Mouse (Mus musculus) kidney, embryonic 16.5 days (tissue): ENCODE data around the gene Hoxd9. TPM values are rescaled to one million over a fixed set of nuclear protein-coding genes. Genes with fewer than 3 reads are reported as not detected.
A peak's percentile ranks its signal among the peaks of the same experiment; 100 is the strongest.

ENCODE experiments used
- ATAC-seq: fragments of 200-750 bp; cut with Nextera tagmentation; 2 replicates; pipeline ENCODE4 v1.8.0; 2017; ENCODE audit warnings: moderate TSS enrichment; ENCODE audit not compliant: low FRiP score, low TSS enrichment
- H3K27ac ChIP-seq: fragments of 300-500 bp; sonication (generic); 2 replicates; pipeline ENCODE4 v1.5.1; 2014; ENCODE audit warnings: low read length
- H3K27me3 ChIP-seq: fragments of 300-500 bp; sonication (generic); 2 replicates; pipeline ENCODE4 v1.6.1; 2014; ENCODE audit warnings: low read length, control low read depth, mixed read lengths; ENCODE audit not compliant: insufficient read depth
- H3K36me3 ChIP-seq: fragments of 300-500 bp; sonication (generic); 2 replicates; pipeline ENCODE4 v1.6.1; 2014; ENCODE audit warnings: low read length, control low read depth, mixed read lengths; ENCODE audit not compliant: insufficient read depth
- H3K4me1 ChIP-seq: fragments of 300-500 bp; sonication (generic); 2 replicates; pipeline ENCODE4 v1.6.1; 2014; ENCODE audit warnings: low read length, control low read depth, mixed read lengths; ENCODE audit not compliant: insufficient read depth
- H3K4me2 ChIP-seq: fragments of 300-500 bp; sonication (generic); replicated peaks from 2 replicates; pipeline ENCODE4 v1.6.1; 2014; ENCODE audit warnings: low read depth, low read length
- H3K4me3 ChIP-seq: fragments of 300-500 bp; sonication (generic); 2 replicates; pipeline ENCODE4 v1.5.1; 2014; ENCODE audit warnings: mild to moderate bottlenecking, low read length
- H3K9ac ChIP-seq: fragments of 300-500 bp; sonication (generic); replicated peaks from 2 replicates; pipeline ENCODE4 v1.6.1; 2014; ENCODE audit warnings: low read length
- H3K9me3 ChIP-seq: fragments of 300-500 bp; sonication (generic); 2 replicates; pipeline ENCODE4 v1.6.1; 2016; ENCODE audit warnings: low read length, control low read depth
- WGBS: fragments of 180-500 bp; shearing (Covaris S2); extraction: QIAGEN DNeasy Blood & Tissue Kit; methylation state at CpG from one replicate; pipeline ENCODE4 v1.1.7; 2014; 5-methylcytosine and 5-hydroxymethylcytosine counted together
- polyA plus RNA-seq: library from polyadenylated mRNA; unstranded; fragments of >200 nt; fragmentation: Nextera tagmentation; extraction: Ambion mirVana; gene quantifications from 2 replicates; pipeline ENCODE4 v1.2.1, GENCODE M21; 2015

Hoxd9 gene
- polyA plus RNA-seq, 1 experiment from 2014 or later: 38.4 TPM

DNA sequence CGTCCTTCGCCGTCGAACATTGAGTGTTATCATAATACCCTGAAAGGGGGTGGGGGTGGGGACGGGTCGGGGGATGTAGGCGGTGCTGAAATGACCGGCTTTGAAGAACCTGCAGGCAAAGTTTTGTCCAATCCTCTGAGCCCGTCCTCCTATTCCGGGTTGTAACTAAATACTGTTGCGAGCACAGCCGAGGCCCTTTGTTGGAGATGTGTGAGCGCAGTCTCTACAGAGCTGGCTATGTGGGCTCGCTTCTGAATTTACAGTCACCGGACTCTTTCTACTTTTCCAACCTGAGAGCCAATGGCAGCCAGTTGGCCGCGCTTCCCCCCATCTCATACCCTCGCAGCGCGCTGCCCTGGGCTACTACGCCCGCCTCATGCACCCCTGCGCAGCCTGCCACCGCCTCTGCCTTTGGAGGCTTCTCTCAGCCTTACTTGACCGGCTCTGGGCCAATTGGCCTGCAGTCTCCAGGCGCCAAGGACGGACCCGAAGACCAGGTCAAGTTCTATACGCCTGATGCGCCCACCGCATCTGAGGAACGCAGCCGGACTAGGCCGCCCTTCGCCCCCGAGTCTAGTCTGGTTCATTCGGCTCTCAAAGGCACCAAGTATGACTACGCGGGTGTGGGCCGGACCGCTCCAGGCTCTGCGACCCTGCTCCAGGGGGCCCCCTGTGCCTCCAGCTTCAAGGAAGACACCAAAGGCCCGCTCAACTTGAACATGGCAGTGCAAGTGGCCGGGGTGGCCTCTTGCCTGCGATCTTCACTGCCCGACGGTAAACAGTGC, 22.5 kb upstream of the Hoxd9 start, which contains the start of gene Hoxd12:
Gene Hoxd12 (plus strand): TSS at position 133 of the 785 bp plus-strand sequence.
- peak within 1 kb of the TSS; percentile 58 for H3K9ac ChIP-seq
- peak within 1 kb of the TSS; percentile 61 for H3K27ac ChIP-seq
- WGBS: 6% methylated on average over 47 of the region's 47 CpGs
- peak within 1 kb of the TSS; percentile 28 for H3K4me3 ChIP-seq
- H3K36me3 ChIP-seq: no peaks in the 10 kb centered on the region
- H3K9me3 ChIP-seq: no peaks in the 10 kb centered on the region
- ATAC-seq: 0 out of 2 replicates have a peak, but pooled peaks have one; percentile 24
- H3K4me1 ChIP-seq: peaks cover 56% of the 10 kb centered on the region
- peaks cover 64% of the 10 kb centered on the region for H3K27me3 ChIP-seq
- peak within 1 kb of the TSS; percentile 51 for H3K4me2 ChIP-seq

DNA sequence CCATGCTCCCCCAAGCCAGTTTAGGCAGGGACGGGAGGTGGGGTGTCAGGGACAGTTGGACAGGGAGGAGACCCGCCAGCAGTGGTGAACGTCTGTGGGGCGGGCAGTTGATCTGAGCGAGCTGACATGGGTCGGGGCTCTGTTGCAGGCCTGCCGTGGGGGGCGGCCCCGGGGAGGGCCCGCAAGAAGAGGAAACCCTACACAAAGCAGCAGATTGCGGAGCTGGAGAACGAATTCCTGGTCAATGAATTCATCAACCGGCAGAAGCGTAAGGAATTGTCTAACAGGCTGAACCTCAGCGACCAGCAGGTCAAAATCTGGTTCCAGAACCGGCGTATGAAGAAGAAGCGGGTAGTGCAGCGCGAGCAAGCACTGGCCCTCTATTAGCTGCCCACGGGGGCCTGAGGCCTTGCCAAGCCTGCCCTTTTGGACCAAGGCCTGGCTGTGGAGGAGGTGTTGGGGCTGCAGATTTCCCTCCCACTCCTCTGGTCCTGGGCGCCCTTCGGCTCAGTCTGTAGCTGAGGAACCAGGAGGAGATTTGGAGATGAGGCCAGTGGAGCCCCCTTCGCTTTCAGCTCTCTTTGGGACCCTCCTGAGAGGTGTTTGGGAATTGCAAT, 21.8 kb upstream of the Hoxd9 start:
- WGBS: 24% methylated on average over 24 of the region's 24 CpGs
- H3K9ac ChIP-seq: peak overlapping the region; percentile 58
- H3K27me3 ChIP-seq: peaks cover 66% of the 10 kb centered on the region
- H3K27ac ChIP-seq: peak overlapping the region; percentile 61
- peak overlapping the region; percentile 28 for H3K4me3 ChIP-seq
- H3K36me3 ChIP-seq: no peaks in the 10 kb centered on the region
- H3K4me1 ChIP-seq: peaks cover 56% of the 10 kb centered on the region
- ATAC-seq: 0 out of 2 replicates have a peak, but pooled peaks have one; percentile 0
- no peaks in the 10 kb centered on the region for H3K9me3 ChIP-seq
- H3K4me2 ChIP-seq: peak overlapping the region; percentile 51

DNA sequence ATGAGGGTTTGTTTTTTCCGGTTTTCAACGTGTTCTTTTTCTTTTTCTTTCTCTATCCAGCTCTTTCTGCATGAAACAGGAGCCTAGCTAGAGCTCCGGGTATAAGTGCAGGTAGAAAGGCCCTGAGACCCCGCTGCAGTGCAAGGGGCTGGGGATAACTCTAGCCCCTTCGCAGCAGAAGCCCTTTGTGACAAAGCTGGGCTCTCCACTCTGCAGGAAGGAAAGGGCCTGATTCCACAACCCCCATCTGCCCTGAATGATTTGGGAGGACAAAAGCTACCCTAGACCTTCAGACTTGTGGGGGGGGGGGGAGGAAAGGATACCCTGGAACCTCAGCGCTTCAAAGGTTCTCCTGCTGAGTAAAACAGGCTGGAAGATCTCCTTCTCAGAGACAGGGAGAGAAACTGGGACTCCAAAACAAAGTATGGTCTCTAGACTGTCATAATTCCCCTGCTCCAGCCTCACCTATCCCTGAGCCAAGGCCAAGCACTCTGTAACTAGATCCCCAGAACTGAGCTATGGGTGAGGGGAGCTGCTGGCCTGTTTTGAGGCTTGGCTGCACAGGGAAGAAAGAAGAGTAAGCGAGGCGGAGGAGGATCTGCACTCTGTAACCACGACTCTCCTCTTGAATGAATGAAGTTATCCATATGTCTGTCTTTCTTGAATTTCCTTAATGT, 21.0 kb upstream of the Hoxd9 start:
- H3K9me3 ChIP-seq: no peaks in the 10 kb centered on the region
- H3K27ac ChIP-seq: peak overlapping the region; percentile 63
- WGBS: 29% methylated on average over 9 of the region's 9 CpGs
- H3K4me1 ChIP-seq: peaks cover 56% of the 10 kb centered on the region
- peak overlapping the region; percentile 52; the same call in 1 of the 2 replicates for H3K9ac ChIP-seq
- ATAC-seq: peak; percentile 35
- H3K4me2 ChIP-seq: peak overlapping the region; percentile 51
- no peaks in the 10 kb centered on the region for H3K36me3 ChIP-seq
- peak overlapping the region; percentile 28; the same call in 1 of the 2 replicates for H3K4me3 ChIP-seq
- peaks cover 60% of the 10 kb centered on the region for H3K27me3 ChIP-seq

DNA sequence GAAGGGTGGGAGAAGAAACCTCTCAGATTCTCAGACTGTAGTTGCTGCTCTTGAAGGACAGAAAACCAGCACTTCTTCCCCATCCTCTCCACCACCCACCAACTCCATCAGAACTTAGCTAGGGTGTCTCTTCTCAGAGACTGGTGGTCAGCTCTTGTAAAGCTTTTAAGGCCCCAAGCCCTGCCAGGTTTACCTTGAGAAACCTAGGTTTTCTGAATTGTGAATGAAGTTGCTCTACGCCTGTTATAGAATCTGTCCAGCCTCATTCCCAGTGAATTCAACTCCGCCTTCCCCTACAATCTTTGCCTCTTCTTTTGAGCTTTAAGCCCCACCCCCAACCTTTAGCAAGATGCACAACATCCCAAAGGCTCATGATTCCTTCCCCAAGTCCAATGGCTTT, 20.4 kb upstream of the Hoxd9 start:
- peak overlapping the region; percentile 63 for H3K27ac ChIP-seq
- 38% methylated on average over 2 of the region's 2 CpGs for WGBS
- ATAC-seq: no peak
- H3K4me3 ChIP-seq: no peak overlapping the region
- H3K9ac ChIP-seq: no peak overlapping the region
- H3K36me3 ChIP-seq: no peaks in the 10 kb centered on the region
- H3K4me2 ChIP-seq: peak overlapping the region; percentile 11
- H3K9me3 ChIP-seq: no peaks in the 10 kb centered on the region
- peaks cover 56% of the 10 kb centered on the region for H3K4me1 ChIP-seq
- H3K27me3 ChIP-seq: peaks cover 54% of the 10 kb centered on the region

DNA sequence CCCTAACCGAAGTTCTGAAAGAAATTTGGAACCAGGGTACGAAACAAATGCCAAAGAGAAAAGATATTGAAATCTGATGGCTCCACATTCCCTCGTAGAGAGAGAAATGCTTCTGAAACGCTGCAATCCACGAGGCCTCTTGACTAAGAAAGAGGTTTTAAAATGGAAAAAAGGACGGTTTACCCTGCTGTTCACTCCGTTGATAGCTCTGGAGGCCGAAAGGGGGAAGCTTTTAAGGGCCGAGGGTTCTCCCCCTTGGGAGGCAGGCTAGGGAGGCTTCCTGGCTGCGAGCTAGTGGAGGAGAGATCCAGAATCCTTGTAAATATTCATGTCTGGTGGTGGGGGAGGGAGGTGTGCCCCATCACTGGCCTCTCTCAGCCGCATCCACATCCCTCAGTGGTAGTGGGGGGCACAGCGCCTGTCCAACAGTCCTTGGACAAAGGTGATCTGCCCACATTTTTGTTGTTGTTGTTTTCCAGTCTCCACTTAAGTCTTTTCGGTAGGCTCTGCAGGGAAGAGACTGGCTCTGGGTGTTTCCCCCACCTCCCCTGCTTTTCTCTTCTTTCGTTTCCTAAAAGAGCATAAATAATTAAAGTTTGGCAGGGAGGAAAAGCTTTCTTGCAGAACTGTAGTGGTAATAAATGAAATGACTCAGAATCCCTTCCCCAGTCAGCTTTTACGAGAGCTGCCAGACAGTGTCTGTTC, 18.5 kb upstream of the Hoxd9 start, which contains the start of gene Hoxd11:
Gene Hoxd11 (plus strand): TSS at position 667 of the 705 bp plus-strand sequence.
- Histone ChIP-seq H3K4me1 (peaks cover 40% of the 10 kb centered on the region), H3K27me3 (peaks cover 35% of the 10 kb centered on the region), H3K27ac (peak within 1 kb of the TSS; percentile 92), H3K36me3 (no peaks in the 10 kb centered on the region), H3K4me2 (peak within 1 kb of the TSS; percentile 61), H3K9me3 (no peaks in the 10 kb centered on the region), H3K4me3 (peak within 1 kb of the TSS; percentile 63), H3K9ac (peak within 1 kb of the TSS; percentile 89)
- 3% methylated on average over 15 of the region's 15 CpGs for WGBS
- no peak for ATAC-seq

DNA sequence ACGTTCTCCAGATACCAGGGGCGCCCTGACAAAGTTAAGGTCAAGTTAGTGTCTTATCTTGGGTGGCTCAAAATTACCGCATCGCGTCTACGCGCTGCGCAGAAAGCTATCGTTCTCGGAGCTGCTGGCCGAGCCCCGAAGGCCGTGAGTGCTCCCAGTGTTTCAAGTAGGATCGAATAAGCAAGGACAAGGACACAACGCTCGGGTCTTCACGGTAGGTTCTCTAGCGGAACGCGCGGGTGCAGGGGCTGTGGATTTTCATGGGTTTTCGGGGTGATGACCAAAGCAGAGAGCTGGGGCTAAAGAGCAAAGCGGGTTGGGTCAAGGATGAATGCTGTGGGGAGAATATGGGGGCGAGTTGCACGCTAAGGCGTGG, 17.9 kb upstream of the Hoxd9 start:
- Histone ChIP-seq H3K9ac (peak overlapping the region; percentile 89), H3K27ac (peak overlapping the region; percentile 92), H3K4me3 (peak overlapping the region; percentile 63), H3K36me3 (no peaks in the 10 kb centered on the region), H3K27me3 (peaks cover 31% of the 10 kb centered on the region), H3K9me3 (no peaks in the 10 kb centered on the region), H3K4me1 (peaks cover 40% of the 10 kb centered on the region), H3K4me2 (peak overlapping the region; percentile 61)
- ATAC-seq: no peak; the same call in 1 of the 2 replicates
- under 1% methylated on average over 26 of the region's 26 CpGs for WGBS

DNA sequence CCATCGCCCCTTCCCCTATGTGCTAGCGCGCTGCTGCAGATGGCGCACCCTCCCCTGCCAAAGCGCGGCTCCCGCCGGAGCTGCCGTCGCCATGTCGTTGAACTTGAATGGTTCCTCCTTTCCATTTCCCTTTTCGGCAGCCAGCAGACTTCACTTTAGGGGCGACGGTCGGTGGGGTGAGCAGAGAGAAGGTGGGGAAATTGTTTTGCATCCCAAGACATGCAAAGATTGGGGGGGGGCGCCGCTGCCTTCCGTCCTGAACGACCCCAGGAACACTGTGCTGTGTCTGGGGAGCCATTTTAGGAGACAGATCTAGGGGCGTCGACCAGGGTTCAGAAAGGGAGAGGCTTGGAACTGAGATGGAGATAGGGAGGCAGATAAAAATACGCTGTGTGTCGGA, 17.5 kb upstream of the Hoxd9 start:
- Histone ChIP-seq H3K4me2 (peak overlapping the region; percentile 61), H3K9ac (peak overlapping the region; percentile 89), H3K9me3 (no peaks in the 10 kb centered on the region), H3K36me3 (no peaks in the 10 kb centered on the region), H3K4me1 (peaks cover 40% of the 10 kb centered on the region), H3K4me3 (peak overlapping the region; percentile 63), H3K27me3 (peaks cover 27% of the 10 kb centered on the region), H3K27ac (peak overlapping the region; percentile 92)
- WGBS: under 1% methylated on average over 23 of the region's 23 CpGs
- no peak for ATAC-seq

DNA sequence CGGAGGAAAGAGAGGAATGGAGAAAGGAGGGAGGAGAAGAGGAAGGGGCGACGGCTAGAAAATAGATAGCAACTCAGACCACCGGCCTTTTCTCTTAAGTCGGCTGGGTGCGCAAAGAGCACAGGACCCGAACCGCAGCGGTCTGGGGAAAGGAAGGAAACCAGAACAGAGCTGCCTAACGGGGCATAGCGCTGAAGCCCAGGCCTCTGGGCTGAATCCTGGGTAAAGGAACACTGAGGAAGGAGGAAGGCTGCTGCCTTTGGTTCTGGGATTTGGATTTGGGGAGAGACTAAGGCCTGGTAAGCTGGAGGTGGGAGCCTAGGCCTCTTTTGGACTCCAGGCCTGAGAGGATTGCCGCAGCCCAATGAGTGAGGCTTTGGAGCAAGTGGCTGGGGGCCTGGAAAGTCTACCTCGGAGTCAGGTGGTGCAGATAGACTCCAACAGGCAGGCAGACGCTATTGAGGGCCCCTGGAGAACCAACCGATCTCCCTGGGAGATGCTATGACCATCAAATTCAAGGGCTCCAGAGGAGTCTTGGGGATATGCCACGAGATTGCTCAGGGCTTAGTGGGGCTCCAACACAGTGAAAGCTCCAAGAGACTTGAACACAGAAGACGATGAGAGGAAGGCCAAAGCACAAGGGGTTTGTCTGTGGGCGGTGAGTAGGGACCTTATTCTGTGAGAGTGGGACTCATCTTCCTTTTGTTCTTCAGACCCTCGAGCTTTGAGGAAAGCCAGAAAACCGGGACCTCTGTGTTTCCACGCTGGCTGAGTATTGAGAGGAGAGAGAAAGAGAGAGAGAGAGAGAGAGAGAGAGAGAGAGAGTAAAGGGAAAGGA, 16.7 kb upstream of the Hoxd9 start:
- Histone ChIP-seq H3K27ac (peak overlapping the region; percentile 92), H3K4me2 (peak overlapping the region; percentile 61), H3K4me3 (peak overlapping the region; percentile 63), H3K4me1 (peaks cover 32% of the 10 kb centered on the region), H3K9ac (peak overlapping the region; percentile 89), H3K9me3 (no peaks in the 10 kb centered on the region), H3K36me3 (no peaks in the 10 kb centered on the region), H3K27me3 (peaks cover 20% of the 10 kb centered on the region)
- no peak for ATAC-seq
- 3% methylated on average over 21 of the region's 21 CpGs for WGBS
